Mouse (Mus musculus): ENCODE measurements at regions not wholly inside any gene's neighbourhood (a gene's known extent, or its start where the extent isn't known, plus 50 kb on each side); places are given as distances from the start of the nearest gene placed in this dataset.

DNA sequence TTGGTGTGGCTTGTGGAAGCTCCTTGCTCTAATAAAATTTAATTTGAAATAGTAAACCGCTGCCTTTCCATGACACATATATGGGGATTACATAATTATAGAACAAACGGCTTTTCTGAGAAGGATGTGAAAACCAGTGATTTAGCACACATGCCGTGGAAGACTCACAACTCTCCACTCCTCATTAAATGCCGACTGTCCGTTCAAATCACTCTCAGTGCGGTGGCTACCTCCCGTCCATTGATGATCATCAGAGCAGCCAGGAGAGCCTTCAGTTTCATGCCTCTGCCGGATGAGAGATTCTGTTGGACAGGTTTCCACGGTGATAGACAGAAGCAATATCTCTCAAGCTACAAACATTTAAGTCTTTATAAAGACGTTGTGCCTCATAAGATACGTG is 451.3 kb downstream of the Glrx3 start:
- DNase-seq = no peak

DNA sequence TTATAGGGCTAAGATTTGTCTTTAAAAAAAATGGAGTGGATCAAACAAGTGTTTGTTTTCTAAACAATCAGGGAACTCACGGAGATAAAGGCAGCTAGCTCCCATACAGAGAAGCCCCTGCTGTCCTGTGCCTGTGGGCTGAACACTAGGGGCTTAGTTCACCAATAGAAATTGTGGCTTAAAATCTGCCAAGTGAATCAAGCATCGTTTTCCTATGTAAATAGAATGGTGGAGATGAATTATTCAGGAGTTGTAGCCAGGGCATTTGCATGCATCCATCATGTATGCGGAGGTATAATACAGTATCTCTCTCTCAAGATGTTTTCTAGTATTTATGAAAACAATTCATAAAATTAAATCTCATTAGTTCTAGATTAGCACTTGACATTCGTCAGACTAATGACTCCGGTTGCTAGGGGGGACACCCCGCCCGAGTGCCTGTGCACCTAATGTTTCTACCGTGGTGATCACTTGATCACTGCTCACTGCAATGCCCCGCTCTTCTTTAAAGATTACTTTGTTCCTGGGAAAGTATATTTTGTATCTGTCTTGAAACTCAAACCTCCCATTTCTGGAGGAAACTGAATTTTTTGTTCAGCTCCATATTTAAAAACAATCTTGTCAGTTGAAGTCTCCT is 469.1 kb downstream of the Glrx3 start:
- no peak for DNase-seq

DNA sequence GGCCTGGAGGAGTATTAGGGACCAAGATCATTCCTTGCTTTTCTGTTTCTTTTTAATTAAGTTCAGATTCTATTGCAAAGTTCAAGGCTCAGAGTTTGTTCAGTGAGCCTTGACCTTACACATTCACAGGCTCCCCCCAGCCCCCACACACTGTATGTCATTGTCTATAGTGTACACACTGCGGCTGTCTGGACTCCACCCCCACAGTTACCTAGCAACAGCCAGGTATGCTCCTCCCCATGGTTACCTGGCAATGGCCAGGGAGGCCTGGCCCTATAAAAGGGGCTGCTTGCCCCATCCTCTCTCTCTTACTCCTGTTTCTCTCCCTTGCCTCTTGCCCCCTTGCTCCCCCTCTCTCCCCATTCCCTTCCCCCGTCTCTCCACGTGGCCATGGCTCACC is 472.0 kb downstream of the Glrx3 start:
- no peak for DNase-seq

DNA sequence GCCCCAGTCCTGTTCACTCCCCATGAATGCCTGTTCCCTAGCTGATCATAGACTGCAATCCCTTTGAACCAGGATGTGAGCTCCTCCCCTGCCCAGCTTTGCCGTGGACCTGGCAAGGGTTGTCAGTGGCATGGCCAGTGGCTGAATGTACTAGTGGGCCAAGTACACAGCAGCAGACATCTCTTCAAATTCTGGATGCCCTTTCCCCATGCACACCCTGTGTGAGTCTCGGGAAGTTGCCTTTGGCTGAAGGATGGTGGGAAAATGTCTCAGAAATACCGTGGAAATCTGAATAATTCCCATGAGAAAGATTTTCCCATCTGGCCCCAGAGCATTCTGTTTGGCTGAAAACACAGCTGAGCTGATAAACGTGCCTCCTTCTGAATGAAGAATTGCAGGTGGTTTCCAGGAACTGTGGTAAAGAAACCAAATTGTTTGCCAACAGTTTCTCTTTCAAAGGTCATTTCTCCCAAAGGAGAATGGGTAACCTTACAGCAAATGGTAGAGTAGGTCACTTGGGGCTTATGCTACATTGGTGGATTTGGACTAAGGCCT is 476.2 kb downstream of the Glrx3 start:
- no peak for DNase-seq

DNA sequence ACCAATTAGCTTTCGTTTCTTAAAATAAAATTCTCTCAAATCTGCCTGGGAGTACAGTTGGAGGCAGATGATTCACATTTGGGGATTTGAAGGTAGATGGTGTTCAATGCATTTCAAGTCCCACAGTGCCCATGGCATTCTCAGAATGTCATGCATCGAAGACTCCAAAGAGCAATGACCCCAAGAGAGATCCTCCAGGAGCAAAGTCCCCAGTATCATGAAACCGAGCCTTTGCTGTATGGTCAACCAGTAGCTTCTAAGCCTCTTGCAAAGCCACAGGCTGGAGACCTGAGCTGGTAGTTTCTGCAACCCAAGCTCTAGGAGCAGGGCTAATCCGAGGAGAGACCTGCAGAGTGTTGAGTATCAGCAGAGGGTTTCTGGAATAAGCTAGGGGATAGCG is 477.1 kb downstream of the Glrx3 start:
- DNase-seq = no peak

DNA sequence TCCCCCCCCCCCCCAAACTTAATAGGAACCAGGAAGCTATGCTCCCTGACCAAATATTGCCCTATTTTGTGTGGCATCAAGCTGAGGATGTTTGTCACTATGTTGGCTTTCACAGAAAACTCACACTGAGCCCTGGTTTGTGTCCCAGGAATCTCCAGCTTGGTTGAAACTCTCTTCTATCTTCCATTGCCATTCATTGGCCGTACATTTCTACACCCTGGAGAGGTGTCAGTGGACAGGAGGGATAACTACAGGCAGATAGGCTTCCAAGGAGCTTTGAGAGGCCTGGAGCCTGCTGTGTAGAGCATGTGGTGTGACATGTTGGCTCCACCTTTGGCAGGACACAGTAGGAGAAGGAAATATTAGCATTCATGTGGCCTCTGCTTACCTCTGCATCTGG is 478.9 kb downstream of the Glrx3 start:
- DNase-seq = no peak

DNA sequence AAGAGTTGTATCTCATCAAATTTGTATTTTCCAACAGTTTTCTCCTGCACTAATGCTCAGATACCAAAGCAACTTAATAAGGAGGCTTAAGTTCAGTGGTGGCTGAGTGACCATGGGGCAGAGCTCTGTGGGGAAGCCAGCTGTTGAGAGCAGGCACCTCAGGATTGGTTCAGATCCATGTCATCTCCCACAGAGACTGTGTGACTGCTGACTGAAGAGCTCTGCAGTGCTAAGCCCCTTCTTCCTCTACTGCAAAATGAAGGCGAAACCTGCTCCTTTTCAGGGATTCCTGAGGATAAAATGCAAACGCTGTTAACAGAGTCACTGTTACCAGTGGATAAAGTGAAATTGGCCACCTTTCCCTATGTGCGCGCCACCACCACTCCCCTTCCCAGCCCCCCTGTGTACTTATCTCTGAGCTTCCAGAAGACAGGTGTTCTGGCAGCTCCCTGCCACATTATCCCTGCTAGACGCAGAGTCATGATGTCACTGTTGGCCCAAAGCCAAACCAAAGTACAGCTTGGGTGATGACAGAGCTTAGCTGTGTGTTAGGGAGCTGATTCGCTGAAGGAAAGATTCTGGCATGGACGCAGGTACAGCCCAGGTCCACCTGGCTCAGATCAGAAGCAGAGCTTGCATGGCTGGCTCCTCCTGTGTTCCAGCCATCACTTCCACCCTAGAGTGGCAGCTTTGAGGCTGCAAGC is 472.9 kb downstream of the Tcerg1l start:
- no peak for DNase-seq

DNA sequence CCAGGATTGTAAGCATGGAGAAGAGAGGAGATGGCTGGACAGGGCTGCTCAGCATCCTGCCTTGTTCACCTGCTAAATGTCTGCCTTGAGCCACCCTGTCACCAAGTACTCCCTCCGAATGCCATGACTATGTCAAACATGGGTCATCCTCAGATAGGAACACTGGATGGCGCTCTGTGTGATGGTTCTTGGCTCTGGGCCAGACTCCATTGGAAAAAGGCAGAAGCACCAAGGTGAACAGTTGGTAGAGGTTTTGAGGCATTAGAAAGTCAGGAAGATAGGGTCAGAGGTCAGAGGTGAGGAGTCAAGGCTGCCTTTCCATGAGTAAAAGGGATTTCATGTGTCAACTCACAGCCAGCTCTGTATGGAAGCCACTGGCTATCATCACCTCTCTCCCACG is 471.9 kb downstream of the Tcerg1l start:
- no peak for DNase-seq

DNA sequence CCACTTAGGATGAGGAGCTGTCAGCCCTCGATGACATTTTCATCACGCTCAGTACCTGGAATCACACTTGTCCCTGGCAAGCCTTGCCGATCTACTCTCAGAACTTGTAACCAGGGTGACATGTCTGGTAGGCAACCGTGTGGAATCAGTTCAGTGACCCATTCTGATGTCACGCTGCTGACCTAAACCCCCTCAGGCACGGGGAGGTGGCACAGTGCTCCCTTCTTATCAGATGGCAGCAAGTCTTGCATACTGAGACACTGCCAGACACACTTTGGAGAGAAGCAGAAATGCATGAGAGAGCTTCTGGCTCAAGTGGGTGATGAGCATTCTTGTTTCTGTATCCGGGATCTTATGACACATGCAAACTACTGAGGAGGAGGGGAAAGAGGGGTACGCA is 470.2 kb downstream of the Tcerg1l start:
- no peak for DNase-seq

DNA sequence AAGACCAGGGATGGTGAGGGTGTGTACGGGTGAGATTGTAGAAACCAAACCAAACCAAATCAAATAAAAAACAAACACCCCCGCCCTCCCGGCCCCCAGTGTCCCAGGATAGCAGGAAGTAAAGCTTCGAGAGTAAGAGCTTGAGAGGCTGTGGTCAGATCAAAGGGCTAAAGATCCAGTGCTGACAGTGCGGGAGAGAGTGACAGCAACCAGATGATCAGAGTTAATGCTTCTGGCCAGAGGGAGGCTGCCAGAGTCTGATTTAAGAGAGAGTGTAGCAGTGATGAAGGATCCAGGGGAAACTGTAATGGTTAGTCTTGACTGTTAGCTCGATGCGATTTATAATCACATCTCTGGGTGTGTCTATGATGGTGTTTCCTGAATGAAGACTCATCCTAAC is 467.3 kb downstream of the Tcerg1l start:
- DNase-seq = no peak

DNA sequence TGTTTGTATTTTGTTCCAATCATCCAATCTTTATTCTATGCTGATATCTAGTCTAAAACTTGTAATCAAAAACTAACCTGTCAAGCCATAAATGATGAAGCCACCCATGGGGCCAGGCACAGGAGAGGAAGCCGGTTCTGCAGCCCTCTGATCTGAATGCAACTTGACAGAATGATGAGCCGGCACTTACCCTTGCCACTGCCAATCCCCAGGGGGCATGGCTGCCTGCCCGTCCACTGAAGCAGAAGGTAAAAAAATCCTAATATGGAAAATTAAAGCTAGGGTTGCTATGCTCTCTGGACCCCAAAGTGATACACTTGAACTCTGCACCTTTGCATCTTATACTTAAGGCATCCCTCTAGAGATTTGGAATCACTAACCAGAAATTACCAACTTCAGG is 461.6 kb downstream of the Tcerg1l start:
- no peak for DNase-seq

DNA sequence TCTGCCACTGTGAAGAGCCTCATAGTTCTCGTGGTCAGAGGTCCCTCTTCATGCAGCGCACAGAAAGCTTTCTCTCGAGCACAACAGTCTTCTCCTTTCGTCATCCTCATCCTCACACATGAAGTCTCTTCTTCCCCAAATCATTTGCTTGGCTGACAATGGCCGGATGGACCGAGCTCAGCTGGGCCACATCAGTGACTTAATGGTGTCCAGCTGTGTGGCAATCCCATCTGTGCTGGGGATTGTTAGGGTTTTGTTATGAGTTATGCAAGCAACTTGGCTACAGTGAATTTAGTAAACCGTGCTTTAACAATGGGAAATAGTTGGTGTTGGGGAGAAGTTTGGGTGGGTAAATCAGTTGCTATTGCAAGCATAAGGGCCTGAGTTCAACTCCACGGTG is 458.4 kb downstream of the Tcerg1l start:
- DNase-seq = no peak

DNA sequence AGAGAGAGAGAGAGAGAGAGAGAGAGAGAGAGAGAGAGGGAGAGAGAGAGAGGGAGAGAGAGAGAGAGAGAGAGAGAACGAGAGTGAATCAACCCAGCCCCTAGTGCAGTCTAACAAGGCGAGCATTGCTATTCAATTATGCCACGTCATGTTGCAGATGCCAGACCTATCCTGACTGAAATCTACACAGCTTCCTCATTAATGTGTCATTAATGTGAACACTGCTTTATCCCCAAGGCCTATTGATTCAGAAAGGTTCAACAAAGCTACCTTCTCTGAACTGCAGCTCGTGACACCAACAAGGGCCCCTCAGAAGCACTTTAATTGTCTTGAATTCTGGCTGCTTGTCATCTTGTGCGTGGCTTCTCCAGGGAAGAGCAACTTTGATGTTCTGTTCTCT is 457.4 kb downstream of the Tcerg1l start:
- DNase-seq = no peak

DNA sequence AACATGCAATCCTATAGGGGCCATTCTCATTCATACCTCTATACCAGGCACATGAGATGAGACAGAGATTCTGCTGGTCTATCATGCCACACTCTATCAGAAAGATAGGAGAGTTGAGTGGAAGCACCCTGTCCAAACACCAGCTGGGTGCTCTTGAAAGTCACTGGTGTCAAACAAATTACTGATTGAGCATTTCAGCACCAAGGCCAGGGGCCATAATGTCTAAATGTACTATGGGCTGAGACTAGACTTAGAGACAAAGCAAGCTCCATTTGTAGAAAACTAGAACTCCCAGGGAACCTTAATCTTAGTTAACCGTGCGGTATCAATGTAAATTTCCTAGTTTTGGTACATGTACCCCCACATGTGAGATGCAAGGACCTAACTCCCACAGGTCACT is 452.5 kb downstream of the Tcerg1l start:
- no peak for DNase-seq

DNA sequence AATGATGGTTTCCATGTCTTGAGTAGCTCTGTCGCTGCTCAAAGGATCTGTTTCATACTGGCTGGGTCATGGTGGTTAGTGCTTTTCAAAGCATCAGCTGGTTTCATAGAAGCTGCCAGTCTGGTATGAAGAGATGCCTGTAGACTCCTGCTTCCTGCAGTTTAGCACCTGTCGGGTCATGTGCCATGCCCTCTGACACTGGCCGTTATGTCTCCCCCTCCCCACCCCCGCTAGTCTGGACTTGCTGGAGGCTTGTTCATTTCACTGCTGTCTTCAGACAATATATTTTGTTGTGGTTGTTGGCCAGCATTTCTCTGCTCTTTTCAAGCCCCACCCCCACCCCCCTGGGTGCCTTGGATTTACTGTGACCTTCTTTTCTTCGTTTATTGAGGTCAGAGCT is 450.1 kb downstream of the Tcerg1l start:
- DNase-seq = no peak

DNA sequence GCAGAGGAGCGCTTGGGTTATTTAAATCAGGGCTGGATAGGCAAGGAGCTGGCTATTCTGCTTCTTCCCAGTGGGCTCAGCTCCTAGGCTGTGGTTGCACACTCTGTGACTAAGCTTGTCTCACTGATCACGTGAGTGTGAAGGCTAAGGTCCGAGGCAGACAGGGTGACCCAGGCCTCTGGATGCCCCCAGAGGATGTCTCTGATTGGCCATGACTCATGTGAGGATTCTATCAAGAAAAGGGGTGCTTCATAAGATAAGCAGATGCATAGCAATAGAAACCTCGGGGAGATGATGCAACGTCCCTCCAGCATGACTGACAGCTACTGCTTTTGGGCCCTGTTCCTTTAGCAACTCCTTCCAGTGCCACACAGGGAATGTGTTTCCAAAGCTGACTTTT is 440.2 kb downstream of the Tcerg1l start:
- DNase-seq = no peak

DNA sequence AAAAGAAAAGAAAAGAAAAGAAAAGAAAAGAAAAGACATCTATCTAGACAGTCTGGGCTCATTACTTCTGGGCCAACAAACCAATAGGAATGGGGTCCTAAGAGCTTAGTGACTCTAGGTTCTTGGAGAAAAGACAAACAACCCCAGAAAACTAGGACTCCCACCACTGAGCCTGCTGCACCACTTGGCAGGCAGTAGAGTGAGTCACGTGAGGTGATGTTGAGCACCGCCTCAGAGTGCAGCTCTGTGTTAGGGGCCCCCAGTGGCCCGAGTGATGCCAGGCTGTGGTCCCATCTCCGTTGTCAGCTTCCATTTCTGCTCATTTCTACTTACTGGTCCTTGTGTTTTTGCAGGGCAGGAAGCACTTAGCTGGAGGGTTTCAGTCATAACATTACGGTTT is 439.7 kb downstream of the Tcerg1l start:
- no peak for DNase-seq

DNA sequence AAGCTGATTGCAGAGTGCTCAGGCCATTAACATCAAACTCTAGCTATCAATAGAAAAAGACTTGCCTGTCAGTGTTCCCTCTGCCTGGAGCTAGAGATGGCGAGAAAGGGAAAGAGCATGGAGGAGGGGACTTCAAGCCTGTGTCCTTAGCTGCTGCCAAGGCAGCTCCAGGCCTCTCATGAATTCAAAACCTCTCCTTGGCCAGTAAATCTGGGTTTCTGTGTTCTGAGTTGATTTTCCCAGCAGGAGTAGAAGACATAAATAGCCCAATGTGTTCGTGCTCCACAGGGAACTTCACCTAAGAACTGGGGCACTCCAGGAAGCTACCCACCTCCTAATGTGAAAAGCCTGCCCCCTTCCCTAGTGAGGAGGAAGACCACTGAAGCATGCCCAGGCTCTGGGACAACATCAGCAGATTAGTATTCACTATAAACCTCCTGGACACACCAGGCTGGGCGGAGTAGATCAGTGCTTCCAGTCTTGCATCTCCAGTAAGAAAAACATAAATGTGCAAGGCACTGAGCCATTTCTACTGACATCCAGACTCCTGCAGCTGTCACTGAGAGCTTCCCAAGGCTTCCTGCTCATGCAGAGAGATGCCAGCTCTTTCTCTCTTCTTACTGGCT is 433.9 kb downstream of the Tcerg1l start:
- no peak for DNase-seq

DNA sequence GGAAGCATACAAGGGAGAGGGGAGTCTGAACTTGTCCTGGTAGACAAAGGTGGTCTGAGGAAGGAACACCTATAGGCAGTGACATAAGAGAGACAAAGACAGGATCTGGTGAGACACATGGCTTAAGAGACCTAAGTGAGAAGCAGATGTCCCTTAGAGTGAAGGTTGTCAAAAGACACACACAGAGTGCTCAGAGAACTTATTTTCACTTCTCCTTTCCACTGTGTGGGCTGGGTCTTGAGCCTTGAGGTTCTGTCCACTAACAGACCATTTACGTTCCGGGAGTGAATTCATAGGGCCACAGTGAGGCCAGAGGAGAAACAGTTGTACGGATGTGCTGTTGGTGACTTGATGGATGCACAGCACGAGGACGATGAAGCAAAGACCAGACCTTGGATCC is 422.8 kb downstream of the Tcerg1l start:
- DNase-seq = no peak

DNA sequence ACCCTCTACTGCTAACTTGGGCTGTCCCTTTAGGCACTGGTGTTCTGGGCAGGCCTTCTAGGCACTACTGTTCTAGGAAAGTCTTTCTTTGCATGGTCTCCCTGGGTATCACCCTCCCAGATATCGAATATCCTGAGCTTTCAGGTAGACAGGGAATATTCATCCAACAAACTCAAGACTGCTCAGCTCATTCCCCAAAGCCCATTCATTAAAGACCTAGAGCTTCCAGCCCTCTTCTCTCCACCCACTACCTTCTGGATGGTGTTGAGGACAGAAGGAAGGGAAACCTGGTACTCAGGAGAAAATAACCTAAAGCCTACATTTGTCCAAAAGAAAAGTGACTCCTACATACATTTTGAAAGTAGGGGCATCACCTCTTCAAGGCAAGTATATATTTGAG is 420.0 kb downstream of the Tcerg1l start:
- DNase-seq = no peak

DNA sequence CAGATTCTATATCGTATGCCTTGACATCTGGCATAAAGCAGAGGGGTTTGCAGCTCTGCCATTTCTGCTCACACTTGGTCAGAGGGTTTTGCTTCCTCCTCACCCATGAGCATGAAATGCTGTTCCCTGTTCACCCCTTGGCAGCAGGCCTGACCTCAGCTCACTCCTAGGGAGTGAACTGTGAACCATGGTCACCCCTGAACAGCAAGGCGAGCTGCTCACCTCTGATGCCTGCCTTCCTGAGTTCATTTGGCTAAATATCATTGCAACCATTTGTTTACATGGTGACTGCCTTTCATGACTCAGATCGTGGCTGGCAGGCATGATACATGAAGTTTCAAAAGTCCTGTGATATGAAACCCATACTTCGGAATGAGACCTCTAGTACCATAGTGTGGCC is 418.2 kb downstream of the Tcerg1l start:
- no peak for DNase-seq

DNA sequence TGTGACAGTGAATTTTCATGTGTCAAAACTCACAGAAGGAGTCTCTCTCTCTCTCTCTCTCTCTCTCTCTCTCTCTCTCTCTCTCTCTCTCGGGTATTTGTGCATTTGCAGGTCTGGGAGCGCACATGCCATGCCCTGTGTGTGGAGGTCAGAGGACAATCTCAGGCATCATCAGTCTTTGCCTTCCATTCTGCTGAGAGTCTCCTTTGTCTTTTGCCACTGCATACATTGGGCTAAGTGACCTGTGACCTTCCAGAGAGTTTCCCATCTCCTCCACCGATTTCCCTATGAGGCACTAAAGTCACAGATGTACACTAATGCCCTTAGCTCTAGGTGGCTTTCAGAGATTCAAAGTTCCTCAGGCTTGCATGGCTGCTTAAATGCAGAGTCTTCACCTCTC is 391.7 kb downstream of the Tcerg1l start:
- DNase-seq = no peak

DNA sequence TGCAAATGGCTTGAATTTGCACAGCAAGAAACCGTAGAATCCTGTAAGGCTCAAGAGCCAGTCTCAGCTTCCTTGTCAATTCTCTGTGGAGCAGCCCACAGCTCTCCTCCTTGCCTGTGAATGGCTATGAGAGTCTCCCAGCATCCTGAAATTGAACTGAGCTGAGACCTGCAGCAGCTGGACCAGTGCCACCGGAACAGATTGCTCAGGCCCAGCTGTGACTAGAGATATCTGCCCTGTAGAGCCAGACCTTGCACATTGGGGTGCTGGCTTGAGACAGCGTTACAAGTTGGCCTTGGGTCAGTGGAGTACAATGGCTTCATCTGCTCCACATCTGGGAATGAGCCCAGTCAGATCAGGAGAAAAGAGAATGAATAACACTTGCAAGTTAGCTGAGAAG is 390.6 kb downstream of the Tcerg1l start:
- DNase-seq = no peak

DNA sequence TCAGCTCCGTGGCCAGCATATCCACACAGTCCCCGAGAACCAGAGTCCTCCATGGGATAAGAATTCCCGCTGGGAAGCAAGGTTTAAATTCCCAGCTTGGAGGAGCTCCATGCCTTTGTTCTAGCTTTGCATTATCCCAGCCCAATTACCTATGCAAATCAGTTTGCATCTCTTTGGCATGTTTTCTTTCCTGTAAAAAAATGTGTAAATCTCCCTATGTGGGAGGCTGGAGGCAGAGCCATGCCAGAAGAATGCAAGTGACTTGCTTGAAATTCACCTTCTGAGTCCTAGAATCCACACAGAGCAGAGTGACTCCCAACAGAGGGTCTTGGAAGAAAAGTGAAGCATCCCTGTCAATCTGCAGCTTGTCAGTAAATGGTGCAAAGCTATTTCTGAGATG is 388.9 kb downstream of the Tcerg1l start:
- DNase-seq = no peak

Data from thymus, postnatal 36 days (tissue).